Mouse (Mus musculus) hematopoietic multipotent progenitor cell, adult 10-12 weeks (in vitro differentiated cells): ENCODE data around the gene Klk1b5. TPM values are rescaled to one million over a fixed set of nuclear protein-coding genes. Genes with fewer than 3 reads are reported as not detected.

Experiments
- polyA plus RNA-seq: library from polyadenylated mRNA; stranded (reverse); fragments of >175 nt; gene quantifications from 2 replicates; pipeline ENCODE4 v1.2.3, GENCODE M21; 2012; ENCODE audit warnings: low replicate concordance

Klk1b5 gene
- polyA plus RNA-seq, result not detected in 2 replicates

GRCm38 (mm10) chr7:44215645-44216044 lies at the start of gene Klk1b5:
TSS of gene Klk1b5 (plus strand) at chr7:44215945.

GRCm38 (mm10) chr7:44187936-44188335 lies 27.8 kb upstream of the Klk1b5 start, which contains the start of gene Klk1b24:
TSS of gene Klk1b24 (plus strand) at chr7:44188236.

DNA sequence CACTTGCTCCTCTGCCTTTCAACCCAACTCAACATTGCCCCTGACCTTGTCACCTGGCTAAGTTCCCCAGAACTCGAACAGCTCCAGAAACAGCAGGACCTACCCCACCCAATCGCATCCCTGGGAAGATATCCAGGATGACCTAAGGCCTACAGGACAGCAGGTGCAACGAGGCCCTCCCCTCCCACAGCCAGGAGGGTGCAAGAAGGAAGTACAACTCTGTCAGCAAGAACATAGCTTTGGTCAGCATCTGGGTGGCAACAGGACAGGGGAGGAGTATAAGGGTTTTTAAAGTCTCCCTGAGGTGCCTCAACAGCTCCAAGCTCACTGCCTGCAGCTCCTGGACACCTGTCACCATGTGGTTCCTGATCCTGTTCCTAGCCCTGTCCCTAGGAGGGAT lies 17.9 kb upstream of the Klk1b5 start, which contains the start of gene Klk1b3:
Klk1b3 (plus strand) TSS at position 301 of the 400 bp plus-strand sequence.

GRCm38 (mm10) chr7:44207135-44207534 lies 8.6 kb upstream of the Klk1b5 start, which contains the start of gene Klk1b4:
TSS of gene Klk1b4 (plus strand) at chr7:44207435.

GRCm38 (mm10) chr7:44225076-44225475 lies 9.3 kb downstream of the Klk1b5 start, which contains the start of gene Klk1:
TSS of gene Klk1 (plus strand) at chr7:44225360.

GRCm38 (mm10) chr7:44235909-44236308 lies 20.2 kb downstream of the Klk1b5 start, which contains the start of gene Gm36864:
TSS of gene Gm36864 (plus strand) at chr7:44236177.

GRCm38 (mm10) chr7:44246055-44246983 lies 30.6 kb downstream of the Klk1b5 start, which contains the start of the genes 1700028J19Rik and 2410002F23Rik:
TSS of gene 1700028J19Rik (minus strand) at chr7:44246695.
TSS of gene 2410002F23Rik (plus strand) at chr7:44246722.

GRCm38 (mm10) chr7:44257278-44257677 lies 41.5 kb downstream of the Klk1b5 start, which contains the start of gene Acp4:
TSS of gene Acp4 (minus strand) at chr7:44257378.

DNA sequence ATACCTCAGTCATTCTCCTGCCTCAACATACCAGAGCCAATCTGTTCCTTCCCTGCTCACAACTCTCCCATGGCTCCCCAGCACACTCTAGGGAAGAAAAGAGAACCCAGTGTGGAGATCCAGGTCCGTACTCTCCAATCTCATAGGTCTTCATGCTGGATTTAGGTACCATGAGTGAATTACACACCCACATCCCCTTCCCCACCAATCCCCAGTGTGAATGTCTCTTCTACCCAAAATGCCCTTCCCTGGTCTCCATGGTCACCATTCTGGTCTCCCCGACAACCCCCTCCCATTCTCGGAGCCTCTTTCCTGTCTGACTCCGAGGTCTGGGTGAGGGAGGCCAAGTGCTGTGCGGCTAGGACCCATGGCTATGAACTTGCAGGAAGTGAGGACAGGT lies 45.4 kb downstream of the Klk1b5 start, which contains the start of gene Gm15517:
Gm15517 (plus strand) TSS at position 301 of the 400 bp plus-strand sequence.

Other genes starting within 250 kb of the Klk1b5 start
- gene Klk1b1, start 249.2 kb upstream of the Klk1b5 start, polyA plus RNA-seq, result not detected in 2 replicates
- not detected in 2 replicates for gene Klk1b9, start 239.9 kb upstream of the Klk1b5 start, polyA plus RNA-seq
- gene Klk1b11, start 220.1 kb upstream of the Klk1b5 start, polyA plus RNA-seq, result not detected in 2 replicates
- gene Klk1b26, start 203.8 kb upstream of the Klk1b5 start, polyA plus RNA-seq, result not detected in 2 replicates
- 3.6 and 5.5 TPM in 2 replicates for gene Klk1b27, start 163.7 kb upstream of the Klk1b5 start, polyA plus RNA-seq
- gene Klk1b21, start 113.6 kb upstream of the Klk1b5 start, polyA plus RNA-seq, result not detected in 2 replicates
- gene Klk1b22, start 103.3 kb upstream of the Klk1b5 start, polyA plus RNA-seq, result not detected in 2 replicates
- not detected in 2 replicates for gene Klk1b16, start 79.2 kb upstream of the Klk1b5 start, polyA plus RNA-seq
- not detected in 2 replicates for gene Klk1b24, start 27.7 kb upstream of the Klk1b5 start, polyA plus RNA-seq
- not detected in 2 replicates for gene Klk1b3, start 17.8 kb upstream of the Klk1b5 start, polyA plus RNA-seq
- gene Klk1b4, start 8.5 kb upstream of the Klk1b5 start, polyA plus RNA-seq, result not detected in 2 replicates
- 16.7 and 28.0 TPM in 2 replicates for gene Klk1, start 9.4 kb downstream of the Klk1b5 start, polyA plus RNA-seq
- not detected in 2 replicates for gene Gm36864, start 20.2 kb downstream of the Klk1b5 start, polyA plus RNA-seq
- gene 1700028J19Rik, start 30.8 kb downstream of the Klk1b5 start, polyA plus RNA-seq, result 0.10 TPM in 1 of 2 replicates, not detected in the other
- 155 and 164 TPM in 2 replicates for gene 2410002F23Rik, start 30.8 kb downstream of the Klk1b5 start, polyA plus RNA-seq
- gene Acp4, start 41.4 kb downstream of the Klk1b5 start, polyA plus RNA-seq, result not detected in 2 replicates
- gene Gm15517, start 45.5 kb downstream of the Klk1b5 start, polyA plus RNA-seq, result not detected in 2 replicates
- 1.6 and 1.7 TPM in 2 replicates for gene Clec11a, start 91.0 kb downstream of the Klk1b5 start, polyA plus RNA-seq
- gene Shank1, start 94.3 kb downstream of the Klk1b5 start, polyA plus RNA-seq, result 36.0 and 52.3 TPM in 2 replicates
- 0.90 and 1.6 TPM in 2 replicates for gene Syt3, start 168.2 kb downstream of the Klk1b5 start, polyA plus RNA-seq
- gene 1700008O03Rik, start 169.9 kb downstream of the Klk1b5 start, polyA plus RNA-seq, result 0.36 and 0.40 TPM in 2 replicates
- not detected in 2 replicates for gene Lrrc4b, start 213.1 kb downstream of the Klk1b5 start, polyA plus RNA-seq
- gene Aspdh, start 249.4 kb downstream of the Klk1b5 start, polyA plus RNA-seq, result not detected in 2 replicates